Mouse (Mus musculus): Measurements from ENCODE around the gene Cyp2j5.
"Not testable (repeated sequence)": the region's sequence is repeated elsewhere in the genome, so short reads cannot be mapped to it uniquely, and the experiment has no call there.

Gene Cyp2j5

GRCm38 (mm10) chr4:96663991-96664390 lies at the start of gene Cyp2j5:
Gene Cyp2j5 (minus strand): TSS chr4:96664154.
- DNase-seq (ENCODE audit: low spot score in 2 of 2), result no peak

GRCm38 (mm10) chr4:96705281-96705951 lies 41.5 kb upstream of the Cyp2j5 start:
- peak; percentile 12 to 26 for DNase-seq (ENCODE audit: low spot score in 2 of 2)

- DNase-seq (ENCODE audit: low spot score in 2 of 2), result no peak
These were observed 34.2 kb upstream of the Cyp2j5 start for GRCm38 (mm10) chr4:96698218-96698561.

GRCm38 (mm10) chr4:96697511-96698217 lies 33.7 kb upstream of the Cyp2j5 start:
- no peak for DNase-seq (ENCODE audit: low spot score in 2 of 2)

- peak in 1 of 2 experiments; percentile 5 for DNase-seq (ENCODE audit: low spot score in 2 of 2)
These were observed 32.8 kb upstream of the Cyp2j5 start for GRCm38 (mm10) chr4:96696614-96697360.

GRCm38 (mm10) chr4:96687358-96687803 lies 23.4 kb upstream of the Cyp2j5 start:
- DNase-seq (ENCODE audit: low spot score in 2 of 2), result no peak

- no peak for DNase-seq (ENCODE audit: low spot score in 2 of 2)
These were observed 19.5 kb upstream of the Cyp2j5 start for GRCm38 (mm10) chr4:96683474-96683873.

GRCm38 (mm10) chr4:96680966-96681365 lies 17.0 kb upstream of the Cyp2j5 start:
- DNase-seq (ENCODE audit: low spot score in 2 of 2), result no peak

GRCm38 (mm10) chr4:96680233-96680632 lies 16.3 kb upstream of the Cyp2j5 start:
- peak; percentile 8 to 35 for DNase-seq (ENCODE audit: low spot score in 2 of 2)

GRCm38 (mm10) chr4:96664668-96665454 lies 907 bp upstream of the Cyp2j5 start:
- DNase-seq (ENCODE audit: low spot score in 2 of 2), result no peak

GRCm38 (mm10) chr4:96635455-96635854 lies 28.5 kb downstream of the Cyp2j5 start:
- DNase-seq (ENCODE audit: low spot score in 2 of 2), result no peak

- DNase-seq (ENCODE audit: low spot score in 2 of 2), result no peak
These were observed 41.5 kb downstream of the Cyp2j5 start for GRCm38 (mm10) chr4:96622474-96622873.

- DNase-seq (ENCODE audit: low spot score in 2 of 2), result peak in 1 of 2 experiments; percentile 79
These were observed 72.2 kb downstream of the Cyp2j5 start for GRCm38 (mm10) chr4:96591791-96592150.

- peak; percentile 74 to 81 for DNase-seq (ENCODE audit: low spot score in 2 of 2)
These were observed 72.8 kb downstream of the Cyp2j5 start, which contains the start of gene Cyp2j9 for GRCm38 (mm10) chr4:96590911-96591790. Gene Cyp2j9 (minus strand): TSS chr4:96591578.

- DNase-seq (ENCODE audit: low spot score in 2 of 2), result no peak
These were observed 82.4 kb downstream of the Cyp2j5 start for GRCm38 (mm10) chr4:96581425-96582088.

GRCm38 (mm10) chr4:96580351-96580750 lies 83.6 kb downstream of the Cyp2j5 start:
- DNase-seq (ENCODE audit: low spot score in 2 of 2), result not testable (repeated sequence)

All from urinary bladder, postnatal 36 days (tissue).